Mouse (Mus musculus) bone marrow, adult 2 months (tissue): ENCODE data around the gene Reg3d.

Experiments used
- CTCF ChIP-seq: fragments of 200-500 bp; IDR thresholded peaks from 2 replicates; pipeline ENCODE4 v1.5.1; 2011; ENCODE audit warnings: low read length, control low read depth; ENCODE audit not compliant: control insufficient read depth, insufficient read depth
- POLR2A ChIP-seq: fragments of 200-500 bp; IDR thresholded peaks from 2 replicates; pipeline ENCODE4 v1.6.1; 2011; ENCODE audit warnings: low read depth, mild to moderate bottlenecking, control low read depth, low read length, borderline replicate concordance; ENCODE audit not compliant: control insufficient read depth

DNA sequence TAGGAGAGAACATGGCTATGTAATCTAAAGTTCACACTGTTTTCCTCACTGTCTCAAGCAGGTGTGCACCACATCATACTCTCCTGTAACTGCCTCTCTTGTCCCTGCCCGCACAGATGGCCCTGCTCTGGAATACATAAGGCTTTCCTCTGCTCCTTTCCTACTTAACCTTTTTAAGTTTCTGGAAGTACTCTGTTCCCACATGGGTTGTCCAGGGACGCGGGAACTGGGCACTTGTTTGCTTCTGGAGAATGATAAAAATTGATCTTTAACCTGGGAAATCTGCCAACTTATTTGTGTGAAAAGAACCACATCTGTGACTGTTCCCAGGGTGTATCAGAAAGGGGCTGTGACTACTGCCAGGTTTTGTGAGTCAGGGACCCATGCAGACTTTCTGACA lies 46.8 kb upstream of the Reg3d start:
- no peak for TF ChIP-seq POLR2A
- no peak for TF ChIP-seq CTCF
